Mouse (Mus musculus) embryonic facial prominence, embryonic 14.5 days (tissue): ENCODE results near the gene Gm3402. TPM values are rescaled to one million over a fixed set of nuclear protein-coding genes. Genes with fewer than 3 reads are reported as not detected.
"Not testable (repeated sequence)": the region's sequence is repeated elsewhere in the genome, so short reads cannot be mapped to it uniquely, and the experiment has no call there.

Experiments
- ATAC-seq: fragments of 200-750 bp; cut with Nextera tagmentation; 2 replicates; pipeline ENCODE4 v1.8.0; 2017; ENCODE audit warnings: low read depth, moderate number of reproducible peaks, moderate TSS enrichment
- DNase-seq: peaks from one replicate; pipeline ENCODE4 v3.0.0-alpha.2; 2015; ENCODE audit warnings: low spot score
- H3K27ac ChIP-seq: fragments of 300-500 bp; sonication (generic); replicated peaks from 2 replicates; pipeline ENCODE4 v1.5.1; 2014; ENCODE audit warnings: low read depth, mild to moderate bottlenecking, low read length, moderate library complexity
- H3K27me3 ChIP-seq: fragments of 300-500 bp; sonication (generic); replicated peaks from 2 replicates; pipeline ENCODE4 v1.6.1; 2014; ENCODE audit warnings: low read length; ENCODE audit not compliant: control insufficient read depth, insufficient read depth
- H3K36me3 ChIP-seq: fragments of 300-500 bp; sonication (generic); 2 replicates; pipeline ENCODE4 v1.6.1; 2014; ENCODE audit warnings: low read length, mixed read lengths; ENCODE audit not compliant: control insufficient read depth, insufficient read depth
- H3K4me1 ChIP-seq: fragments of 300-500 bp; sonication (generic); 2 replicates; pipeline ENCODE4 v1.6.1; 2014; ENCODE audit warnings: antibody characterized with exemption, low read length; ENCODE audit not compliant: control insufficient read depth, insufficient read depth
- H3K4me2 ChIP-seq: fragments of 300-500 bp; sonication (generic); 2 replicates; pipeline ENCODE4 v1.6.1; 2014; ENCODE audit warnings: low read depth, mild to moderate bottlenecking, low read length, moderate library complexity, mixed read lengths
- H3K4me3 ChIP-seq: fragments of 300-500 bp; sonication (generic); 2 replicates; pipeline ENCODE4 v1.5.1; 2014; ENCODE audit warnings: low read depth, mild to moderate bottlenecking, low read length
- H3K9ac ChIP-seq: fragments of 300-500 bp; sonication (generic); 2 replicates; pipeline ENCODE4 v1.6.1; 2014; ENCODE audit warnings: low read depth, mild to moderate bottlenecking, low read length, moderate library complexity, mixed read lengths
- H3K9me3 ChIP-seq: fragments of 300-500 bp; sonication (generic); 2 replicates; pipeline ENCODE4 v1.6.1; 2016; ENCODE audit warnings: low read length; ENCODE audit not compliant: control insufficient read depth
- WGBS: fragments of 180-500 bp; shearing (Covaris S2); extraction: QIAGEN DNeasy Blood & Tissue Kit; methylation state at CpG from one replicate; pipeline ENCODE4 v1.1.7; 2014; 5-methylcytosine and 5-hydroxymethylcytosine counted together
- polyA plus RNA-seq: library from polyadenylated mRNA; unstranded; fragments of >200 nt; fragmentation: Nextera tagmentation; extraction: Ambion mirVana; gene quantifications from 2 replicates; pipeline ENCODE4 v1.2.1, GENCODE M21; 2014

Gene Gm3402
- not detected in 2 replicates for polyA plus RNA-seq

DNA sequence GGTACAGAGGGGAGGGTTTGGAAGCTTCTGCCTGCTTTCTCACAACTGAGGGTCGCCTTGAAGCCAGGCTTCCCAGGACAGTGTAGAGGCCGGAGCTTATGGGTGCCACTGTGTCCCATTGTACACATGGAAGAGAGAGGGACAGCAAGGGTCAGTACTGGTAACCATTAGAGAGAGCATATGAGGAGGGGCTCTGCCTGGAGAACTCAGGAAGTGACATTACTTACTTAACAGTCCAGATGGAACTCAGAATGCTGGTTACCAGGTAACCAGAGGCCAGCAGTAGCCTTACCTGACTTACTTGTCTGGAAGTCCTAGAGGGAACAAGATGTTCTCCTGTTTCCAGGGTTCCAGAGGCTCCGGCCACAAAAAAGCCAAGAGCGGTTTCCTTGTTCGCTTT lies at the start of gene Gm3402:
Gm3402 (plus strand) TSS at position 301 of the 400 bp plus-strand sequence.
- not testable (repeated sequence) for H3K9ac ChIP-seq, H3K9me3 ChIP-seq, H3K4me3 ChIP-seq, H3K36me3 ChIP-seq, H3K27me3 ChIP-seq, H3K4me2 ChIP-seq, DNase-seq, H3K27ac ChIP-seq, ATAC-seq, H3K4me1 ChIP-seq
- WGBS, result no CpG with 5 or more reads among the region's 5 CpGs

DNA sequence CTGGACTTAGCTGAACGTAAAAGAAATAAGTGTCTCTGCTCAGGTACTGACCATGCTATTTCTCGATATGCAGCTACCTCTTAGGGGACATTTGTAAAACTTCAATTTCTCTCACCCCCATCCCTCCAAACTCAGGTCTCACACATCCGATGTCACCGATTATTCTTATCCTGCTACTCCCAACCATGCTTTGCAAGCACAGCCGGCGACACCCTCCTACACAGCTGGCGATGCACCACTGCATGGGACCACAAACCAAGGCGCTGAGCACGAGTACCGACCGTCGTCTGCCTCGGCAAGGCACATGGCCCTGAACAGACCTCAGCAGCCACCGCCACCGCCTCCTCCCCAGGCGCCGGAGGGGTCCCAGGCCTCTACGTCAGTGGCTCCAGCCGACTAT lies 47.3 kb upstream of the Gm3402 start:
- Histone ChIP-seq H3K4me2 (no peak overlapping the region), H3K9me3 (no peaks in the 10 kb centered on the region), H3K4me1 (no peaks in the 10 kb centered on the region), H3K36me3 (no peaks in the 10 kb centered on the region), H3K27me3 (no peaks in the 10 kb centered on the region), H3K27ac (no peak overlapping the region), H3K4me3 (no peak overlapping the region), H3K9ac (no peak overlapping the region)
- WGBS, result 92% methylated on average over 19 of the region's 19 CpGs
- DNase-seq (no peak), ATAC-seq (no peak)

DNA sequence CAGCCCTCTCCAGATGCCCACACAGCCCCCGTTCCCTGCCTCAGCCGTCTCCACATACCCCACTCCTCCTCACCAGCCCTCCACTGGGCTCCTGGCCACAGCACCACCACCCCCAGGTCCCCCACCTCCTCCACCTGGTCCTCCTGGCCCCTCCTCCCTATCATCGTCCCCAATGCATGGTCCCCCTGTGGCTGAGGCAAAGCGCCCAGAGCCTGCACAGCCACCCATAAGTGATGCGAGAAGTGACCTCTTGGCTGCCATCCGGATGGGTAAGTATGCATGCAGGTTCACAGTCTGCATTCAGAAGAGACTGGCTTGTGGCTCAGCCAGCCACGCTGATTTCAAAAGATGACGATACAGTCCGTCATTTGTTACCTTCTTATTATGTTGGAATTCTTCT lies 45.6 kb upstream of the Gm3402 start:
- Histone ChIP-seq H3K4me1 (no peaks in the 10 kb centered on the region), H3K9me3 (no peaks in the 10 kb centered on the region), H3K36me3 (no peaks in the 10 kb centered on the region), H3K27me3 (no peaks in the 10 kb centered on the region), H3K9ac (no peak overlapping the region), H3K27ac (no peak overlapping the region), H3K4me3 (no peak overlapping the region), H3K4me2 (no peak overlapping the region)
- ATAC-seq, result no peak
- 91% methylated on average over 9 of the region's 9 CpGs for WGBS
- DNase-seq, result no peak

DNA sequence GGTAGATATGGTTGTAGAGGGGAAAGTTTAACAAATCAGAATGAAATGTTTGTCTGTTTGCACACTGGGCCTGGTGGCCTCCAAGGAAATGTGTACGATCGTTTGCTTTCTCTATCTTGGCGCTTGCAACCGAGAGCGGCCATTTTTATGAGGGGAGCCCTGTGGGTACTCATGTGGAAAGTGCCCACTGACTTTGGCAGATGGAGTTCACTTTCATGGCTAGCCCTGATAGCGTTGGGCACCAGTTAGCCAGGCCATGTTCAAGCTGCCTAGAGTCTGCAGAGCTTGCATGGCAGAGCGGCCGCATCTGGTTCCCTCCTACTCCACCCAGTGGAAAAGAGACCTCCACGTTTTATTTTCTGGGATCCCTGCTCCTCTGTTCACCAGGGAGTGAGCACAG lies 43.1 kb upstream of the Gm3402 start:
- no peak overlapping the region for H3K27ac ChIP-seq
- no peak overlapping the region for H3K9ac ChIP-seq
- no peaks in the 10 kb centered on the region for H3K36me3 ChIP-seq
- H3K27me3 ChIP-seq, result no peaks in the 10 kb centered on the region
- H3K9me3 ChIP-seq, result no peaks in the 10 kb centered on the region
- H3K4me2 ChIP-seq, result no peak overlapping the region
- no peaks in the 10 kb centered on the region for H3K4me1 ChIP-seq
- no peak overlapping the region for H3K4me3 ChIP-seq
- WGBS, result 90% methylated on average over 9 of the region's 9 CpGs
- no peak for DNase-seq
- no peak for ATAC-seq

DNA sequence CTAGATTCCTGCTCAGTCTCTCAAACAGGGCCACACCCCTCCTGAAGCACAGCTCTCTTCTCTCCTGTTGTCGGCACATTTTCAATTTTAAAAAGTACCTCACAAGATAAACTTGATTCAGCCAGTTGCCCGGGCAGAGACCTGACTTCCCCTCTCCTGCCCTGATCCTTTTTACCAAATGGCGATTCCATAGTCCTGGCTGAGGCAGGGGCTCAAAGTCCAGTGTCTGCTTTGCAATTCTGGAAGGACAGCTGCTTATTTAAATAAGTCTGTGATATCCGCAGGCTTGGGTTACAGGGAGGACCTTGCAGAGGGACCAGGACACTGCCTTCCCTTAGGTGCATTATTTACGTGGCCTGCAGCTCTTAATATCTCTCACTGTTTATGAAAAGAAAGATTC lies 42.6 kb upstream of the Gm3402 start:
- Histone ChIP-seq H3K9me3 (no peaks in the 10 kb centered on the region), H3K4me2 (no peak overlapping the region), H3K27me3 (no peaks in the 10 kb centered on the region), H3K27ac (no peak overlapping the region), H3K4me1 (no peaks in the 10 kb centered on the region), H3K4me3 (no peak overlapping the region), H3K9ac (no peak overlapping the region), H3K36me3 (no peaks in the 10 kb centered on the region)
- ATAC-seq, result no peak
- WGBS, result 85% methylated on average over 5 of the region's 5 CpGs
- DNase-seq, result no peak

DNA sequence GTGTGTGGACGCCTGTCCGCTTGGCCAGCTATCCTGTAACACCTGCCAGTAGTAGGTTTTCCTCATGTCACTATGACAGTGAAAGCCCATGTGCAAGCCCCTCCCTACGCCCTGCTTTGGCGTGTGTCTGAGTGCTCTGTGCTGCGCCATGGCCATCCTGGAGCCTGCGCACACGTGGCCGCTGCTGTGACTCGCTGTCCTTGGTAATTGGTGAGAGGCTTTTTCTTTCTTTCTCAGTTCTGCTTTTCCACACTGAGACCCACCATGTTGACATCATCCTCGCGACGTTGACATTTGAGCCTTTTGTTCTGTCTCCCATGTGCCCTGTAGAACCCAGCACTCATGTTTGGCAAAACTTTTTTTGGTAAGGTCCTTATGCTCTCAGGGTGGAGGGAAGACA lies 42.1 kb upstream of the Gm3402 start:
- Histone ChIP-seq H3K4me2 (no peak overlapping the region), H3K4me3 (no peak overlapping the region), H3K9me3 (no peaks in the 10 kb centered on the region), H3K27ac (no peak overlapping the region), H3K27me3 (no peaks in the 10 kb centered on the region), H3K4me1 (no peaks in the 10 kb centered on the region), H3K36me3 (no peaks in the 10 kb centered on the region), H3K9ac (no peak overlapping the region)
- DNase-seq (no peak), ATAC-seq (no peak)
- WGBS, result 91% methylated on average over 12 of the region's 12 CpGs

DNA sequence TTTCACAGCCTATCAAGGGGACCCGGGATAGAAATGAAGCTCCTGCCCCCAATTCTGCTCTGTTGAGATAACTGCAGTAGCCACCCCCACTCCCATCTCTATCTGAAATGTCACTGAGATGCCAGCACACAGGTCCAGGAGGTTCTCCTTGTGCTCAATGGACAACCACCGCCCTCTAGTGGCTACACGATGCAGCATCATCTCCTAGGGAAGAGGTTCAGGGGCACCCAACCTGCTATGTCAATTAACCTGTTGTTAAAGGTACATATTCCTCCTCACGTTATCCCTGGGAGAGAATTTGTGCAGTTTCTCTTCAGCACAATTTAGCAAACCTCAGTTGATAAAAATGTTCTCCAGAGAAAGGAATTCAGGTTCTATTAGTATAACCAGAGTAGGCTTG lies 34.4 kb upstream of the Gm3402 start:
- not testable (repeated sequence) for H3K4me2 ChIP-seq, ATAC-seq, H3K9ac ChIP-seq, H3K9me3 ChIP-seq, DNase-seq, H3K4me1 ChIP-seq, H3K27ac ChIP-seq, H3K36me3 ChIP-seq, H3K4me3 ChIP-seq, H3K27me3 ChIP-seq
- WGBS, result 13% methylated on average over 4 of the region's 4 CpGs

DNA sequence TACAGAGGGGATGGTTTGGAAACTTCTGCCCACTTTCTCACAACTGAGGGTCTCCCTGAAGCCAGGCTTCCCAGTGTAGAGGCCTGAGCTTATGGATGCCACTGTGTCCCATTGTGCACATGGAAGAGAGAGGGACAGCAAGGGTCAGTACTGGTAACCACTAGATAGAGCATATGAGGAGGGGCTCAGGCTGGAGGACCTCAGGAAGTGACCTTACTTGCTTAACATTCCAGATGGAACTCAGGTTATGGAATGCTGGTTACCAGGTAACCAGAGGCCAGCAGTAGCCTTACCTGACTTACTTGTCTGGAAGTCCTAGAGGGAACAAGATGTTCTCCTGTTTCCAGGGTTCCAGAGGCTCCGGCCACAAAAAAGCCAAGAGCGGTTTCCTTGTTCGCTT lies 32.3 kb upstream of the Gm3402 start, which contains the start of gene Gm6408:
Gm6408 (plus strand) TSS at position 301 of the 400 bp plus-strand sequence.
- not testable (repeated sequence) for H3K27me3 ChIP-seq, H3K4me1 ChIP-seq, H3K9ac ChIP-seq, DNase-seq, ATAC-seq, H3K36me3 ChIP-seq, H3K27ac ChIP-seq, H3K4me3 ChIP-seq, H3K4me2 ChIP-seq, H3K9me3 ChIP-seq
- WGBS, result 90% methylated on average over 2 of the region's 3 CpGs

DNA sequence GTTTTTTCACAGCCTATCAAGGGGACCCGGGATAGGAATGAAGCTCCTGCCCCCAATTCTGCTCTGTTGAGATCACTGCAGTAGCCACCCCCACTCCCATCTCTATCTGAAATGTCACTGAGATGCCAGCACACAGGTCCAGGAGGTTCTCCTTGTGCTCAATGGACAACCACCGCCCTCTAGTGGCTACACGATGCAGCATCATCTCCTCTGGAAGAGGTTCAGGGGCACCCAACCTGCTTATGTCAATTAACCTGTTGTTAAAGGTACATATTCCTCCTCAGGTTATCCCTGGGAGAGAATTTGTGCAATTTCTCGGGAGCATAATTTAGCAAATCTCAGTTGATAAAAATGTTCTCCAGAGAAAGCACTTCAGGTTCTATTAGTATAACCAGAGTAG lies 25.0 kb upstream of the Gm3402 start:
- DNase-seq, result peak; percentile 4
- not testable (repeated sequence) for H3K9me3 ChIP-seq, H3K4me3 ChIP-seq, H3K36me3 ChIP-seq, H3K27me3 ChIP-seq, H3K27ac ChIP-seq, H3K9ac ChIP-seq, H3K4me1 ChIP-seq, ATAC-seq, H3K4me2 ChIP-seq
- WGBS, result 14% methylated on average over 3 of the region's 4 CpGs
